ENCODE assay signal across 23 mouse cellular contexts in the genomic region with DNA sequence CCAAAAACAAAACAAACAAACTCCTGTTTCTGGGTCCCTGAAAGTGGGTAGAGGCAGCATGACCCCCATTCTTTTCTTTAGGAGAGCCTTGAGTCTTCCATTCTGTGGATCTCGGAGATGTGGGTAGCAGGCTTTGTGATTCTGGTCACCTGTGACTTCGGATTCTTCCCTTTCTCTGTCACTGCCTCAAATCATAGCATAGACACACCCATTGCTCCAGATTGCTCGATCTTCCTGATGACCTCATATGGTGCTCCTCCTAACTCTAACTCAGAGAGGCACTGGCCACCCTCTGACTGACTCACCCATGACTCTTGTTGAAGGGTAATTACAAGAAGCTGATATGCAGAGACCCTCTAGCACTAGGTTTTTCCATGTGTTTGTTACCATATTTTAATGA. TPM values are rescaled to one million over a fixed set of nuclear protein-coding genes. Genes with fewer than 3 reads are reported as not detected.
DNase-seq lines count a peak whose midpoint lies in the region; ATAC-seq lines count a peak whose summit lies in the region.
"Had no signal": no experiment of that assay in that cellular context is flagged by ENCODE, and none has a peak within 500 bp of the region (broad histone marks: within the 10 kb centered on the region; RNA-seq: fewer than 3 reads in every experiment).

No protein-coding gene starts in this region.

- no peak for ATAC-seq in CD4-positive, CD25-positive, alpha-beta regulatory T cell, adult 4 months
- ATAC-seq: forebrain, embryonic 13.5 days; forebrain, embryonic 16.5 days; hindbrain, embryonic 16.5 days; inflammation-experienced regulatory T-cells, adult 6 months; intestine, embryonic 16.5 days; Patski had no signal

- peak; percentile 20 for DNase-seq in CD4-positive, CD25-positive, alpha-beta regulatory T cell, adult 2 months (ENCODE audit: low read depth, low spot score)
- DNase-seq in CD4-positive helper T cell, adult 2 months (ENCODE audit: low read depth, low spot score), result peak; percentile 43
- DNase-seq in induced T-regulatory cell, adult 2 months (ENCODE audit: low read depth), result peak; percentile 58
- no peak for DNase-seq in adrenal gland, adult (ENCODE audit: inconsistent age in 2 of 2, low spot score in 1 of 2)
- DNase-seq in adrenal gland, postnatal 10 days, result no peak
- DNase-seq: adrenal gland, adult 2 months; adrenal gland, postnatal 25 days; cerebellum, adult 11-12 months; cerebellum, adult 8-10 months; cerebellum, postnatal 14 days; gastrocnemius, adult 2 months; gastrocnemius, postnatal 14 days; heart, adult 18-20 months; heart, postnatal 10 days; heart, postnatal 36 days; kidney, adult 18-20 months had no signal

RNA-seq across cellular contexts. Expression of gene Nlrc5, which starts 2.7 kb away (rescaled TPM):
- 100 to 1,000 TPM; 186 to 214 TPM for polyA plus RNA-seq in CD4-positive, CD25-positive, alpha-beta regulatory T cell, adult 4 months (2017; shearing (Covaris generic))
- total RNA-seq in adrenal gland, postnatal 10 days (2021), result 1 to 10 TPM; 2.8 TPM

RNA-seq across cellular contexts. Expression of gene Herpud1, which starts 50.7 kb away (rescaled TPM):
- polyA plus RNA-seq in CD4-positive, CD25-positive, alpha-beta regulatory T cell, adult 4 months (2017; shearing (Covaris generic)), result 100 to 1,000 TPM; 177 to 183 TPM
- 100 to 1,000 TPM in 1 of 2 experiments, 10 to 100 TPM in 1; 93.9 to 145 TPM for total RNA-seq in adrenal gland, postnatal 10 days (2021)

Comparison
In these comparisons a context has a peak if more than half of its experiments do, and no peak if none do; other contexts are left out.
1. DNase-seq: peak in CD4-positive, CD25-positive, alpha-beta regulatory T cell, adult 2 months (single experiment), CD4-positive helper T cell, adult 2 months (single experiment) and induced T-regulatory cell, adult 2 months (single experiment); none in adrenal gland, adult (0 of 2) and adrenal gland, postnatal 10 days (single experiment).